Mouse (Mus musculus): ENCODE data around the gene Gm15217.

Gene Gm15217

DNA sequence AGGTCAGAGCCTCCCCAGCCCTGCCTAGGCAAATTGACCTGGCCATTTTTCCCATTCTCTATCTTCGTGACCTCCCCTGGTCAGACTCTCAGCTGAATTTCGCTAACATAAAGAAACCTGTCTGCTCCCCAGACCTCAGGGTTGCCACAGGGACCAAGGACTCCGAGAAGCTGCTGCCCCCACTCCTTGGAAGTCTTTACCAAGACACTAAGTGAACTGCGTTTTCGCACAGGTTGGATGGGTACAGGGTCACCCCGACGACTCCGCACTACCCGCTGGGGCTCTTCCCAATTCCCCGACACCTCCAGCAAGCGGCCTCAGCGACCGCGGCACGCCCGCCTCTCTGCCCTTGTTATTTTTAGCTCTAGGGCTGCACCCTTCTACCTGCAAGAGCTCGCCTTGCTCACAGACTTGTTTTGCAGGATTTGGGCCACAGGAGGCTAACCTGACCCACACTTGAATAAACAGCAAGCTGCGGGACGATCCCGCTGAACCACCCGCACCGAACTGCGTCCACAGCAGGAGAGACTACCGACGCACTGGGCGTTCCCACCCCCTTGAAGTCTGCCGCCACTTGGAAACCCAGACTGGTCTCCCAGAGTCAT is 19.0 kb downstream of the Gm15217 start:
- DNase-seq = peak; percentile 48

- no peak for DNase-seq
Observed at GRCm38 (mm10) chr14:46399925-46400324, 20.7 kb downstream of the Gm15217 start.

DNA sequence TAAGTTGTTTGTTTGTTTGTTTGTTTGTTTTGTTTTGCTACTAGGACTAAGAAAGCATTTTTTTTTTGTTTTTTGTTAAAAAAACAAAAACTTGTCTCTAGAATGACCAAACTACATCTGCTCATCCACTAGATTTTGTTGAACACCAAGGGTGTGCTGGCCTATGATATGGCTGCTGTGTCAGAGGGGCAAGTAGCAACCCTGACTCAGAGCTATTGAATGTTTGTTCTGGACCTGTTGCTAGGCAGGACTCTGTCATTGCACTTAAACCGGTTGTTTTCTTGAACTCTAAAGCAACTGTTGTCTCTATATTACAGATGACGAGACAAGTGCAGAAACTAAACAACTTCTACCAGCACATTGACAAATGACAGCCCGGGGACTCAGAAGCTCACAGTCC is 29.1 kb downstream of the Gm15217 start:
- DNase-seq = no peak

DNA sequence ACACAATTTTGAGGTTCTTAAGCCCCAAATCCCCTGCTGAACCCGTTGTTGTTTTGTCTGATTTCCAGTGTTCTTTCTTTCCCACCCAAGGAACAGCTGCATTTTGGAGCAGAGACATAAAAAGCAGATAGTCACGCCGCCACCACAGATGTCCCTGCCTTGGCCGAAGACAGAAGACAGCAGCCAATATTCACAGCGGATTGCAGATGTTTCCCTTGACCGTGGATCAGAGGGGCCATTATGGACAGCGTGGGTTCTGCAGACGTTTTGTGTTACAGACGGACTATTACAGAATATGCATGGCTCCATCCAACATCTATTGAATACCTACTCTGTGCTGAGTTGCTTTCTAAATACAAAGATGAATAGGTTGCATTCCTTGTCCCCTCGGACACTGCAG is 29.8 kb downstream of the Gm15217 start:
- no peak for DNase-seq

DNA sequence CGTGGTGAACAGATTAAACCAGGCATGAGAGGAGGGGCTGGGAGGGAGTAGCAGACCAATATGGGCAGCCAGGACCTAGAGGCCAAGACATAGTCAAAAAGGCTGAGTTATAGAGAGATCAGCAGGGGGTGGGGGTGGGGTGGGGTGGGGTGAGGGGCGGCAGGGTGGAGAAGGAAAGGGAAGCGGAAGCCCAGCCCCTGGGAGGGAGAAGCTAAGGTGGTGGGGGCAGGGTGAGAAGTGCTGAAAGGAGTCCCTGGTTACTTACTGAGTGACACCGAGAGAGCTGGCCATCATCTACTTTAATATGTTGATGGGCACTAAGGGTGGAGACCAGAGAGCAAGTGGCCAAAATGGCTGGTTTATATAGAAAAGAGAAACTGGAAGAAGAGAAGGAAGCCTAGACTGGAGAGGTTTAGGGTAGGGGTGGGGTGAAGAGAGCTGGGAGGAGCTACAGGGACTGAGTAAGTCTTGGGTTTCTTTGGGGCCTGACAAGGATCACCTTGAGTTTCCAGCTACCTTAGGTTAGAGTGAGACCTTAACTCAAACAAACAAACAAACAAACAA is 31.4 kb downstream of the Gm15217 start:
- no peak for DNase-seq

GRCm38 (mm10) chr14:46412497-46413000 is 33.3 kb downstream of the Gm15217 start:
- DNase-seq = no peak

GRCm38 (mm10) chr14:46418371-46419097 is 39.3 kb downstream of the Gm15217 start:
- no peak for DNase-seq

DNA sequence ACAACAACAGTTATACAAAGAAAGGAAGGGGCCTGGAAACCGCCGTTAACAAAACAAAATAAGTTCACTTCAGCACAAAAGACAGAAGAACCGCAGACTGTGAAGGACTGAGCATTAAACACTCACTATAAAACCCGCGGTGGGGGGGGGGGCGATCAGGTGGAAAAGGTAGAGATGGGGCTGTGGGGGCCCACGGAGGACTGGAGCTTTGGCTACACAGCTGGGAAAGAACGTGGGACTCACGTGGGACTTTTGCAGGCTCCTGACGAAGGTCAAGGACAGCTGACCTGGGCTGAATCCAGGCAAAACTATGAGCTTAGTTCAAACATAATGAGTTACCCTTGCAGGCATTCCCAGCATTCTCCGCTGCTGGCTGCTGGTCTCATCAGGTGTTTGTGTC is 40.1 kb downstream of the Gm15217 start:
- peak; percentile 45 for DNase-seq

GRCm38 (mm10) chr14:46421823-46422222 is 42.6 kb downstream of the Gm15217 start:
- no peak for DNase-seq

DNA sequence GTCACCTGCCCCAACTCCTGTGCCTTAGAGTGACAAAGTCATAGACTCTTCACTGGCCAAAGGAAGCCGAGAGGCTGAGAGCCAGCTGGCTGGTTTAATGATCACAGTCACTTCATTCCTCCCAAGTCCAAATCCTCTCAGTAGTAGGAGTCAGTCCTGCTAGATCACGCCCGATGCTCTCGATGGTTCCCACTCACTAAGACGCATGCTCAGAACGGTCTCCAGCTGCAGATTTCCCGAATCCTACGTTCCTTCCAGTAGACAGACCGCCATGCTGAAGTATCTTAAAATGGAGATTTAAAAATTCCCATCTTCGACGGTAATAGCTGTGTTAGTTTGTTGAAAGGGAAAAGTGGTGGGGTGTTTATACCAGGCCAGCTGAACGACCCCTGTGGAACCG is 48.0 kb downstream of the Gm15217 start:
- DNase-seq = no peak

GRCm38 (mm10) chr14:46430231-46430630 is 51.0 kb downstream of the Gm15217 start:
- DNase-seq = no peak

Measured in kidney, adult 18-20 months (tissue).